Mouse (Mus musculus) bone marrow macrophage, adult 2 months (primary cell): ENCODE measurements around the gene Gm5678.

Experiments
- CTCF ChIP-seq: IDR thresholded peaks from 2 replicates; pipeline ENCODE4 v1.5.1; 2012; ENCODE audit warnings: low read depth, mild to moderate bottlenecking, low read length, moderate library complexity
- POLR2A ChIP-seq: IDR thresholded peaks from 2 replicates; pipeline ENCODE4 v1.6.1; 2012; ENCODE audit warnings: mild to moderate bottlenecking, low read depth, low read length, borderline replicate concordance

GRCm38 (mm10) chr16:93676376-93676775 lies 48.5 kb downstream of the Gm5678 start:
- TF ChIP-seq CTCF, result no peak
- TF ChIP-seq POLR2A, result no peak
